Mouse (Mus musculus): ENCODE results near the gene Cdh16. TPM values are rescaled to one million over a fixed set of nuclear protein-coding genes. Genes with fewer than 3 reads are reported as not detected.

Cdh16 gene
- total RNA-seq, 2 experiments from 2014 or later, result 3.3 to 3.5 TPM

DNA sequence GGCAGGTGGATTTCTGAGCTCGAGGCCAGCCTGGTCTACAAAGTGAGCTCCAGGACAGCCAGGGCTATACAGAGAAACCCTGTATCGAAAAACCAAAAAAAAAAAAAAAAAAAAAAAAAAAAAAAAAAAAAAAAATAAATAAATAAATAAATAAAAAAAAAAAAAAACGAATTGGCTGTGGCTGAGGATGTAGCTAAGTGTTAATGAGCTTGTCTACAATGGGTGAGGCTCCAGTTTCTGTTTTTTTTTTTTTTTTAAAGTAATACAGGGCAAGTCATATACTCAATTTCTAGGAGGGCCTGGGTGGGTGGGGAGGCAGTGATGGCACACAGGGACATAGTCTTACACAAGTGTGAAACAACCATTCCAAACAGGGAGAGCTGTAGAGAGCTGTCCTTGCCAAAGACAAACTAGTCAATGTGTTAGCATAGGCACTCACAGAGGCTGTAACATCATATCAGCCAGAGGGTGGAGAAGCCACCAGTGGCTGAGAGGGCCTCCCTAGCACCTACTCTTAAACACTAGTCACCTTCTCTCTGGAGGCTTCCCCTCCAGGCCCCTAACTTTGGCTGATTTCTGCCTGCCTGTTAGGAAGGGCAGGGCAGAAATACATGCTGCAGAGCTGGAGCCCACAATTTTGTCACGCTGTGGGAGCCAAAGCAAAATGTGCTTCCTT lies 3.0 kb upstream of the Cdh16 start:
- intact Hi-C loops (cut with DNase I), result no loop called here
- no peak for DNase-seq

DNA sequence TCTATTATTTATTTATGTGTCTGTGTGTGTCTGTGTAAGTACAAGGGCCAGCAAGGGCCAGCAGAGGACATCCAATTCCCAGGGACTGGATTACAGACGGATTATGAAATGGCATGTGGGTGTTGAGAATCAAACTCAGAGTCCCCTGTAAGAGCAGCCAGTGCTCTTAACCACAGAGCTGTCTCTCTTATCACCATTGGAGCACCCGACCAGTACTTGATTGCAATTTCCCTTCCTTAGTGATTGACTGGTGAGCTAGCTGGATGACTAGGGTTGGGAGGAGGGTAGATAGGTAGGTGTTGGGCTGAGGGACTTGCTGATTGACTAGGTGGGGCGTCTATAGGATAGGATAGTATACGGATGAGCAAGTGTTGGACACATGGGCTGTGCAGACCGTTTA lies 3.4 kb downstream of the Cdh16 start:
- intact Hi-C loops (cut with DNase I), result no loop called here
- no peak for DNase-seq

DNA sequence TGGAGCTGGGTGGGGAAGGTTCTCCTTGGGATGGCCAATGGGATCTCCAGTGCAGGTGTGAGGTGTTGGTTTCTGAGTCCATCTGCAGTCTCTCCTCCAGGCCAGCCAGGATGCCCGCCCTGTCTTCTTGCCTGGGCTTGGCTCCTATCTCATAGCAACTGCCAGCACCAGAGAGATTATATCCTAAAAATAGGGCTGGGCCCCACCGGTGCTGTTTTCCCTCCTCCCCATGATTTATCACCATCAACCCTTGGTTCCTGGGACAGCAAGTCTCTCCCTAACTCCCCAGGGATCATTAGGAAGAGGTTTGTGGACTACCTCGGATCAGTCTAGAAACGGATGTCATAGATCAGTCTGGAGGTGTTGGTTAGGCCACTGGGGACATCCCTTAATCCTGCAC lies 11.1 kb downstream of the Cdh16 start:
- DNase-seq, result no peak
- intact Hi-C loops (cut with DNase I), result no loop called here

GRCm38 (mm10) chr8:104611613-104612012 lies 12.6 kb downstream of the Cdh16 start:
- no peak for DNase-seq
- intact Hi-C loops (cut with DNase I), result no loop called here

DNA sequence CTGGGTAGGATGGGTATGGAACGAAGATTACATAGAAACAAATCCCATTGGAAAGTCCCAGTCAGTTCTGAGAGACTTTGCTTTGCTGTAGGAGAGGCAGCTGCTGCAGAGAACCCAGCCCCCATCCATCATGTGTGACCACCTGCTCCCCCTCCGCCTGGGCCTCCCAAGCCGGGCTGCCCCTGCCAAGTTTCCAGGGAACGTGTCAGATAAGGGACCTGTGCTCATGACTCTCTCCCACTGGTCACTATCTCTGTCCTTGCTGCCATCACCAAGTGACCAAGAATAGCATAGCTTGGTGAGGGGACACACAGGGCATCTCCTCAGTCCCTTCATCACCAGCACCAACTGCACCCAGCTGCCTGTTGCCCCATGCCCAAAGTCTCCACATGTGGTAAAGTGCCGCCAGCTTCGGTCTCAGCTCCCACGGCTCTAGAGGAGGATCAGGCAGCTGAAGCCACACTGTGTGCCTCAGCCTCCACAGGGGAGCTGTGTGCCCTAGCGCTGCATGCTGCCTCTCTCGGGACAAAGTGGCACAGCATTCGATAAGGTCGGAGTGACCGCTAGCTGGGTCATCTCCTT lies 13.9 kb downstream of the Cdh16 start:
- intact Hi-C loops (cut with DNase I), result no loop called here

DNA sequence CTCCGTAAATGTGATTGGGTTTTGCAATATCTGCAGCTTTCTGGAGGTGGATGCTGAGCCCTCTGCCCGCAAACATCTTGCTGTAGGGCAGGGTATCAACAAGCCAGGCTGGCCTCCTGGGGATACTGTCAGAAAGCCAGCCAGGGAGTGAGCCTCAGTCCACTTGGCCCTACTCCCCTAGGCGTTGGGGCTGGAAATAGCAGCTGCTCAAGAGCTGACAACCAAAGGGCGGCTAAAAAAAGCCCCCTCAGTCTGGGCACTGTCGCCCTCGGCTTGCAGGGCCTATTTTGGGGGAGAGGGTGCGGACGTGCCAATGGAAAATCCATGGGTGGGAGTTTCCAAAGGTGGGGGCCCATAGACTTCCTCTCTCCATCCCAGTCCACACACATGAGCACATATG lies 15.0 kb downstream of the Cdh16 start:
- DNase-seq, result peak; percentile 59 to 74
- intact Hi-C loops (cut with DNase I), result no loop called here

More for the DNA sequence above, 13.9 kb downstream of the Cdh16 start:
- peak; percentile 67 to 81 for DNase-seq

- DNase-seq, result peak; percentile 73 to 83
- intact Hi-C loops (cut with DNase I), result no loop called here
These were observed 16.3 kb downstream of the Cdh16 start for GRCm38 (mm10) chr8:104607944-104608343.

DNA sequence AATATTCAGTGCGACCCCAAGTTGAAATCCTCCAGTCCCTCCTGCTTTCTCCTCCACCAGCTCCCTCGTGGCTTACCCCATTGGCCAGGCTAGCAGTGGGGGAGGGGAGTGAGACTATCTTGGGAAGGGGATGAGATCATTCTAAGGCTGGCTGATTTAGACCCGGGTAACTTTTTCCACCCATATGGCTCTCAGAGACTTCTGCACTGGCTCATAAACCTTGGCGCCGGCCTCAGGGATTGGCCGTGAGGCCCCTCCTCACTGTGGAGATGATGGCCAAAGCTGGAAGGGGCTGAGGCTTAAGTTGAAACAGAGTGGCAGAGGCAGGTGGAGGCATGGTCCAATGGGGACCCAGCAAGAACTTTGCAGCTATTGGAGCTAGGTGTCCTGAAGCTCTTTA lies 17.9 kb downstream of the Cdh16 start:
- DNase-seq, result peak; percentile 26 to 63

GRCm38 (mm10) chr8:104603245-104603593 lies 21.0 kb downstream of the Cdh16 start:
- no peak for DNase-seq
- intact Hi-C loops (cut with DNase I), result loop anchor here (2.0 kb wide), 2 partner anchors 52 to 186 kb away; no protein-coding TSS in a partner anchor

More for the DNA sequence above, 17.9 kb downstream of the Cdh16 start:
- intact Hi-C loops (cut with DNase I), result no loop called here

- DNase-seq, result peak; percentile 87 to 91
- intact Hi-C loops (cut with DNase I), result loop anchor here (1.0 to 2.0 kb wide), 3 partner anchors 42 to 186 kb away; no protein-coding TSS in a partner anchor
These were observed 21.5 kb downstream of the Cdh16 start for GRCm38 (mm10) chr8:104602468-104603244.

DNA sequence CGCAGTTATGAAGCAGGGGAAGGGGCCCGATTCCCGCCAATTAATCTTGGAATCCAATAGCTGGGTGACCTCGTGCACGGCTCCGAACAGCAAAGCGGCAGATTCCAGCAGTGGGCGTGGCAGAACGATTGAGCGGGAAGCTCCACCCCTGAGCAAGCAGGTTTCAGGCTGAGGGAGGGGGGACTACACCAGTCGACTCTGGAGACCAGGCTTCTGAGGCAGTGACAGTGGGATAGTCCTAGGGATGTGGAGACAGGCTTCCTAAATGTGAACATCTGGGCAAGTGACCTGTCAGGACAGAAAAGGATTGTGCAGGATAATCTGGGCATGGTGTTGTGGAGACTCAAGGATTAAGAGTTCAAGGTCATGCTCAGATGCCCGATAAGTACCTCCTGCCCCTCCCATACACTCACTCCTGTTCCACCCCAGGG lies 22.2 kb downstream of the Cdh16 start:
- intact Hi-C loops (cut with DNase I), result loop anchor here (1.0 to 2.0 kb wide), 3 partner anchors 42 to 187 kb away; no protein-coding TSS in a partner anchor
- DNase-seq, result no peak

- intact Hi-C loops (cut with DNase I), result no loop called here
These were observed 22.8 kb downstream of the Cdh16 start for GRCm38 (mm10) chr8:104601386-104601785.

GRCm38 (mm10) chr8:104598496-104598895 lies 25.7 kb downstream of the Cdh16 start:
- intact Hi-C loops (cut with DNase I), result loop anchor here (10.0 kb wide), 2 partner anchors 576 to 626 kb away; partner anchors contain the start of genes Cbfb and D230025D16Rik
- DNase-seq, result no peak

More at GRCm38 (mm10) chr8:104601386-104601785, 22.8 kb downstream of the Cdh16 start:
- DNase-seq, result no peak

DNA sequence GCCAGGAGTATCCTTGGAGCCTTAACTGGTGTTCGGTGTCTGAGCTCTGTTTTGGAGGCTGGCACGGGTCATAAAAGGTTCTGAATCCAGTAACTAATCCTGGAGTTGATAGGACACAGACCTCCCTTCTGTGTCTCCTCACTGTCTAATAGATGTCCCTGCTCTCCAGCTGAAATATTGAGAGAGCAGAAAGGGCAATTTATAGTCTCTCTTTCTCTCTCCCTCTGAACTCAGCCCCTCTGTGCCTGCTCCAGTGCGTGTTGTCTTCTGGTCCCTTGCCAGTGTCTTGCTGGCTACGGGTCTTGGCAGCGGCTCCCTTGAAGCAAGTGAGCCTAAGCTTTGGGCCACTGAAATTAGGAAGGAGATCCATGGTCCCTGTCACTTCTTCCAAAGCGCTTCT lies 26.5 kb downstream of the Cdh16 start:
- intact Hi-C loops (cut with DNase I), result loop anchor here (10.0 kb wide), 2 partner anchors 577 to 627 kb away; partner anchors contain the start of genes Cbfb and D230025D16Rik
- no peak for DNase-seq

DNA sequence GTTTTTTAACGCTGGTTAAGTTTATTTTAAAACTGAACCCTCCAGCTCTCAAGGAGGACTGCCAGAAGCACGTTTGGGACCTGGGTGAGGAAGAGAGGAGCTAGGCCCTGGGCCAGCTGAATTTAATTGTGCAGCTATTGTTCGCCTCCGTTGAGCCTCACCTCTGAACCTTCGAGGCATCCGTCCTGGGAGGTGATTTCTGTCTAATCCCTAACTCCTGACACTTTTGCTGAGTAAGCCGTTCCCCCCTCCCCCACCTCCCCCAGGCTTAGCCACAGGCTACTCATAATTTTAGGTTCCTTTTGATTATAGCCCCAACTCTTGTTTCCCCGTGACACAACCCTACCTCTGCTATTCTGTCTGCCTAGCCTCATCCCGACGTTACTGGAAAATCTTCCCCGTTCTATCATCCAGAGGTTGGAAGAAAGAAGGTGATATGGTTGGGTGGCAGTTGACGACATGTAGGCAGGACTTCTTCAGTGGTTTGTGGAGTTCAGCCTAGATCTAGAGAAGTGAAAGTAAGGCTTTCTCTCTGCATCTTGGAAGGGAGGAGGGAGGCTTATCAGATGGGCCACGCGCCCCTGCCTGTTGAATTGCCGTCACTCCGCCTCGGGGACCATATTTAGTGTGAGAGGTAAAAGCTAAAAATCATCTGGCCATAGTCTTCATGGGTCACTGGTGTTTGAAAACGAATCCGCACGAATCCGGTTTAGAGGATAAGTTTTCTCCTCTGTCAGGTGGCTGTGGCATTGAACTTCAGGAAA lies 28.2 kb downstream of the Cdh16 start:
- no peak for DNase-seq
- intact Hi-C loops (cut with DNase I), result loop anchor here (10.0 kb wide), 2 partner anchors 579 to 629 kb away; partner anchors contain the start of genes Cbfb and D230025D16Rik

DNA sequence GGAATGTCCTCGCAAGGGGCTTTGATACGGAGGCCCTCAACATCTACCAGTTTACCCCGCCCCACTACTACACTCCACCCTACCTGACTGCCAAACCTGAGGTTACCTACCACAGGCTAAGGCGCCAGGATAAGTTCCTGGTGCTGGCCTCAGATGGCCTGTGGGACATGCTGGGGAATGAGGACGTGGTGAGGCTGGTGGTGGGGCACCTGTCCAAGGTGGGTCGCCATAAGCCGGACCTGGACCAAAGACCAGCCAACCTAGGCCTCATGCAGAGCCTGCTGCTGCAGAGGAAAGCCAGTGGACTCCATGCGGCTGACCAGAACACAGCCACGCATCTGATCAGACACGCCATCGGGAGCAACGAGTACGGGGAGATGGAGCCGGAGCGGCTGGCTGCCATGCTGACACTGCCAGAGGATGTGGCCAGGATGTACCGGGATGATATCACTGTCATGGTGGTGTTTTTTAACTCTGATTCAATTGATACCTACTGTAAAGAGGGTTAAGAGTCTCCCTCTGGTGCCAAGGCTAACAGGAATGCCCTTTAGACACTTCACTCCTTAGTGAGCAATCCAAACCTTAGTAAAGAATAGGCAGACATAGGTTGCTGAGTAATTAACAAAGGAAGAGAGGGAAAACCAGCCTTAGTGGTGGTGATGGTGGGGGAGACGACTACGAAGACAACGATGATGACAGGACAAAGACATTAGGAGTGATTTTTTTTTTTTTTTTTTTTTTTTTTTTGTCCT lies 29.4 kb downstream of the Cdh16 start:
- DNase-seq, result no peak
- intact Hi-C loops (cut with DNase I), result loop anchor here (10.0 kb wide), 2 partner anchors 580 to 630 kb away; partner anchors contain the start of genes Cbfb and D230025D16Rik

DNA sequence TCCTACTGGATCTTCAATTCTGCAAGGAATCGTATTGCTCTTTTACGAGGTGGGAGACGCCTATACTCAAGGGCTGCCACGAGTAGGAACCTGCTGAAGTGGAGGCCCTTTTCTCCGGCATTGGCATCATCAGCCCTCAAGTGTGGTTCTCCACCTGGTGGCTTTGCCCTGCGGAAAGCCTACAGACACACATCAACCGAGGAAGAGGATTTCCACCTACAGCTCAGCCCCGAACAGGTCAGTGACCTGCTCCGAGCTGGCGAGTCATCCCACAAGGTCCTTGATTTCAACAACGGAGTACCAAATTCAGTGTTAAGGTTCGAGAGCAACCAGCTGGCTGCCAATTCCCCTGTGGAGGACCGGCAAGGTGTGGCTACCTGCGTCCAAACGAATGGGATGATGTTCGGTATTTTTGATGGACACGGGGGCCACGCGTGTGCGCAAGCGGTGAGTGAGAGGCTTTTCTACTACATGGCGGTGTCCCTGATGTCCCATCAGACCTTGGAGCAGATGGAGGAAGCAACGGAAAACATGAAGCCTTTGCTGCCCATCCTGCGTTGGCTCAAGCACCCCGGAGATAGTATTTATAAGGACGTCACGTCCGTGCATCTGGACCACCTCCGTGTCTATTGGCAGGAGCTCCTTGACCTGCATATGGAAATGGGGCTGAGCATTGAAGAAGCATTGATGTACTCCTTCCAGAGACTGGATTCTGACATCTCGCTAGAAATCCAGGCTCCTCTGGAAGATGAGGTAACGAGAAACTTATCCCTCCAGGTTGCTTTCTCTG lies 30.5 kb downstream of the Cdh16 start:
- intact Hi-C loops (cut with DNase I), result loop anchor here (10.0 kb wide), 2 partner anchors 581 to 631 kb away; partner anchors contain the start of genes Cbfb and D230025D16Rik
- no peak for DNase-seq

- intact Hi-C loops (cut with DNase I), result loop anchor here (10.0 kb wide), 2 partner anchors 582 to 632 kb away; partner anchors contain the start of genes Cbfb and D230025D16Rik
- no peak for DNase-seq
These were observed 31.6 kb downstream of the Cdh16 start for GRCm38 (mm10) chr8:104592566-104592965.
